Mouse (Mus musculus) heart, adult 2 months (tissue): ENCODE results near the gene Lcn6.
"Not testable (repeated sequence)": the region's sequence is repeated elsewhere in the genome, so short reads cannot be mapped to it uniquely, and the experiment has no call there.

ENCODE experiments used
- CTCF ChIP-seq: fragments of 200-600 bp; IDR thresholded peaks from 2 replicates; pipeline ENCODE4 v1.8.1; 2022; ENCODE audit warnings: antibody characterized with exemption, mild to moderate bottlenecking, moderate library complexity
- EP300 ChIP-seq: fragments of 200-500 bp; IDR thresholded peaks from 2 replicates; pipeline ENCODE4 v1.6.1; 2011; ENCODE audit warnings: low read depth, low read length, control low read depth; ENCODE audit not compliant: insufficient read depth
- POLR2A ChIP-seq: fragments of 200-500 bp; IDR thresholded peaks from 2 replicates; pipeline ENCODE4 v1.6.1; 2011; ENCODE audit warnings: mild to moderate bottlenecking, low read depth, low read length, control low read depth; ENCODE audit not compliant: insufficient read depth

DNA sequence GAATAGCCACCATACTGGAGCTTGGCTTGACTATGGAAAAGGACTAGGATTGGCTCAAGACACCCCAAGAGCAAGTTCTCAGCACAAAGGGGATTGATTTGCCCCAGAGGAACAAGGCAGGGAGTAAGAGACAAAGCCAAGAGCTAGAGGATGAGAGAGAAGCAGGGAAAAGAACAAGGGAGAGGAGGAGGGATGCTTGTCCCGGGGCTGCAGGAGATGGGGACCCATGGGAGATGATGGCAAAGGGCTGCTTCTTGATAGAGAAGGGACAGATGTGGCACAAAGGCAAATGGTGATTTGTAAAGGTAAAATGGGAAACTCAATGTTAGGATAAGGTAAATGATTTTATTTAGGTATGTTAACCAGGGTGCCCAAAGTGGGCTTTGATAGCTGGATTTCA, 32.5 kb downstream of the Lcn6 start:
- not testable (repeated sequence) for TF ChIP-seq POLR2A, CTCF, EP300
